Mouse (Mus musculus) left cerebral cortex, postnatal 36 days (tissue): Measurements from ENCODE around the gene Ptprd. TPM values are rescaled to one million over a fixed set of nuclear protein-coding genes. Genes with fewer than 3 reads are reported as not detected.
"Not testable (repeated sequence)": the region's sequence is repeated elsewhere in the genome, so short reads cannot be mapped to it uniquely, and the experiment has no call there.

Experiments used
- DNase-seq, 2 experiments: peaks; one replicate each; pipeline ENCODE4 v3.0.0; 2021 to 2022; ENCODE audit warnings: low spot score in 2 of 2, mixed read lengths in 1 of 2
- intact Hi-C: fragments of 180-260 bp; cut with DNase I; formaldehyde crosslinking; loops from one replicate; pipeline ENCODE4 v1.15.1; 2025
- total RNA-seq, 2 experiments: library from RNA; stranded (reverse); gene quantifications; 2 replicates each; pipeline ENCODE4 v1.2.3; 2021

Ptprd gene
- total RNA-seq, 2 experiments from 2014 or later, result 313 to 350 TPM

DNA sequence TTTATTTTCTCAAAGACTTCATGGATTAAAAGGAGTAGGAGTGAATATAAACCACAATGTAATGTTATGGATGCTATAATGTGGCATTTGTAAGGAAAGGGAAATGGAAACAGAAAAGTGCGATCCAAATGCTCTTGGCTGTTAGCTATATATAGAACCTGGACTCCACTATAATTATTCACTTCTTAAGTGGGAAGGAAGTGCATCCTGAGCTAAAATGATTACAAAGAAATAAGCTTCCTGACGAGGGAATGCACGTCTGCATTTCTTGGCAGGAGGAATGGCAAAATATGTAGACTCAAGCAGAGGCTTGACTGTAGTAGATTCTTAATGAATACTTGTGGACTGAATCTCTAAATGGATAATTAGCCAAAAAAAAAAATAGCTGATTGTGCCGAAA lies 219.1 kb downstream of the Ptprd start:
- DNase-seq, result no peak
- intact Hi-C loops, result no loop called here

DNA sequence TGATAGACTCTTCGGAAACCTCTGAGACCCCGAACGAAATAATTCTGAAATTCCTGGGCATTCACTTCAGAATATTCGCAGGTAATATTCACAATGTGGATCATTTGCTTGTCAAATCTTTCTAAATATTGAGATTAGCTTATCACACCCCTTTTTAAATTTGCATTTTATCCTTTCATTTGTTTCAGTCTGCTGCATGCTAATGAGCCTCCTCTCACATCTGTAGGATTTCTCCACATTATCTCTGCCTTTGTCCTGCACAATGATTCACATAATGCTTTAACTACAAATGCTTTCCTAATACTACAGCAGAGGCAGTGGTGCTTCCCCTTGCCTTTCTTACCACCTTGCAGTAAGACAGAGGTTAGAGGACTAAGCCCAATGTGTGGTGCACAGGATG lies 229.7 kb downstream of the Ptprd start:
- DNase-seq, result no peak
- intact Hi-C loops, result no loop called here

DNA sequence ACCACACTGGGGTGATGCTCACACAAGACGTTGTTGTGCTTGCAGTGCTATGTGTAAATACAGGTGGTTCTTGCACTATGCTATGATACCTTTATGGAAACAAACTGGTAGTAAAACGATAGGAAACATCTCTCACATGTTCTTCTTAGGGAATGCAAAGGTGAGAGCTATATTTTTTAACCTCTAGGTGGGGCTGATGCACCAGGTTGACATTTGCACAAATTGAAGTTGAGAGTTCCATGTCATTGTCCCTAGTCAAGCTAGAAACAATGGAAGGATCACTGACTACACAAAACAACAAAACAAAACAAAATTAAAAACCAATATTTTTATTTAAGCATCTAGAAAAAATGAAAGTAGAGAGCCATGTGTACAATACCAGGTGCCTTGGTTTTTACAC lies 250.1 kb downstream of the Ptprd start:
- intact Hi-C loops, result no loop called here
- DNase-seq, result no peak

DNA sequence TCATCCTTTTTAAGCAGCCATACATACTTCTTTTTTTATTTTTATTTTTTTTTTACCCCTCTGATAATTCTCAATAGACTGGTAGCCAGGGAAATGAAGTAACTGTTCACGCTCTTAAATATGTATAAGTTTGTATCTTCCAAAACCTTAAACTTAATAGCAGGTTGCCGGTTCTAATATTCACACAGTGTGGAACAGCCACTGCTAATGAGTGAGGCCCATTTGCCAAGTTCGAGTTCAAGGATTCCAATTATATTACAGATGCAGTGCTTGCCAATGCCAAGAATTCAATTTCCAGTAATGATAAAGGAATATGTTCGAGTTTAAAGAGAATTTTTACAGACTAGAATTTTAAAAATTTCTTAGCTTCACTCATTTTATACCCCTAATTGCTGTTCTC lies 322.3 kb downstream of the Ptprd start:
- intact Hi-C loops, result no loop called here
- no peak for DNase-seq

DNA sequence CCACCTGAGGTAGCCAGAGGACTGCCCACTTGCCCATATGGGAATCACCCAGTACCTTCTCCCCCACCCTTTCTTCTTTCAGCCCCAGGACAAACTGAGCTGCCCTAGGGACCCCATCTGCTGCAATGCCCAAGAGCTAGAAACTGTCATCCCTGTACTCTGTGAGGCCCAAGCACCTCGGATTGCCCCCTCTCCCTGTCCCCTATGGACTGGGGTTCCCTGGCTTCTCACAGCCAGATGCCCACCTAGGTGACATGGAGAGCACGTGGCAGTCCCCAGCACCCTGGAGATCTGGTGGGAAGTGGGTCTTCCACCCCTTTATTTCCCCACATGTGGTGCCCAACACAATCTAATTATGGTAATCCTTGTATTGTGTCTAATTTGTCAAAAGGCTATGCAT lies 331.5 kb downstream of the Ptprd start:
- no peak for DNase-seq
- intact Hi-C loops, result no loop called here

DNA sequence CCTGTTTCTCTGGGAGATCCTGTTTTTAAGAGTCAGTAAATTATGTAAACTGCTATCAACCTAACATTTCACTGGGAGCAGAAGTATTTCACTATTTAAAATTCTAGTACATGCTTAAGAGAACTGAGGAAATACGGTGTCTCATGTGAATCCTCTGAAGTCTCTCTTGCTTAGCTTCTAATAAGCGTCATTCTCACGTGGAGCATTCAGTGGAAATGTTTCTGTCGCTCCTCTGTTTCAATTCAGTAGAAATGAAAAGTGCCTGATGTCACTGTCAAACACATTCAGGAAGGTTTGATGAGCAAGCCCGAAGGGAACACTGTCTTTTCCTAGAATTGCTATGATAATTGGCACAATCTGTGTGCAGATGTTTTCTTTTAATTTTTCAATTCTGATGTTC lies 350.5 kb downstream of the Ptprd start:
- no peak for DNase-seq
- intact Hi-C loops, result no loop called here

DNA sequence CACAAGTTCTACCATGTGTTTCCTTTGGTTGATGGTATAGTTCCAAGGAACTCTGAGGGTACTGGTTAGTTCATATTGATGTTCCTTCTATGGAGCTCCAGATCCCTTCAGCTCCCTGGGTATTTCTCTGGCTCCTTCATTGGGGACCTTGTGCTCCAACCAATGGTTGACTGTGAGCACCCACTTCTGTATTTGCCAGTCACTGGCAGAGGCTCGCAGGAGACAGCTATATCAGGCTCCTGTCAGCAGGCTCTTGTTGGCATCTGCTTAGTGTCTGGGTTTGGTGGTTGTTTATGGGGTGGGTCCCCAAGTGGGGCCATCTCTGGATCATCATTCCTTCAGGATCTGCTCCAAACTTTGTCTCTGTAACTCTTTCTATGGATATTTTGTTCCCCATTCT lies 414.4 kb downstream of the Ptprd start:
- DNase-seq, intact Hi-C loops: not testable (repeated sequence)

DNA sequence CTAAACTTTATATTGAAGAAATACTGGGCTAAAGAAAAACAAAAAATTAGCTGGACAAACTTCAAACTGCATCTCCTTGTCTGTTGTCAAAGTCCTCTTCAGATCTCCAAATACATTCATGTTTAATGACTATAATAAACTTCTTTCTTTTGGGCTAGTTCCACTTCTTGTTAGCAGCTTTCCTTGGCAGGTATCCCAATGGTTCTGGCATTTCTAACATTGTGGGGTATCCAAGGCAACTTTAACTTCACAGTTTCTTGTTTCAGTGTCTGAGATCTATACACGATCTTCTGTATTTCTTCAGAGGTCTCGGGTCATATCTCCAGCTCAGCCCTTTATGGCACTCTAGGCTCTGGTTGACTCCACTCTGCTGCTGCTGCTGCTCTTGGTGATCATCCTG lies 434.5 kb downstream of the Ptprd start:
- intact Hi-C loops, result no loop called here
- DNase-seq, result no peak

DNA sequence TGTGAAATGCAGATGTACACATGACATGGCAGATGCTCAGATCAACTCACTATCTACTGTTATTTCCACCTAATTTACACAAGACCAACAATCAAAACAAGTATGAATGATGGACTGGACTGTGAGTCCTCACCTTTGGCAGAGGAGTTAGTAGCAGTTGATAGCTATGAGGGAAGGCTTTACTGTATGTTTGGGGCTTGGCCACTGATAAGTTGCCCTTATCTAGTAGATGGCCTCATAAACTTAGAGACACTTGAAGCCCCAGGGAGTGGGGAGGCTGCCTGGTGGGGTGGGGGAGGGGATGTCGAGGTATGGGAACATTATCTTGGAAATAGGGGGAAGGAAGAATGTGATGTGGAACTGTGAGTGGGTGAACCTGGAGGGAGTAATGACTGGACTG lies 448.0 kb downstream of the Ptprd start:
- intact Hi-C loops, result no loop called here
- no peak for DNase-seq

DNA sequence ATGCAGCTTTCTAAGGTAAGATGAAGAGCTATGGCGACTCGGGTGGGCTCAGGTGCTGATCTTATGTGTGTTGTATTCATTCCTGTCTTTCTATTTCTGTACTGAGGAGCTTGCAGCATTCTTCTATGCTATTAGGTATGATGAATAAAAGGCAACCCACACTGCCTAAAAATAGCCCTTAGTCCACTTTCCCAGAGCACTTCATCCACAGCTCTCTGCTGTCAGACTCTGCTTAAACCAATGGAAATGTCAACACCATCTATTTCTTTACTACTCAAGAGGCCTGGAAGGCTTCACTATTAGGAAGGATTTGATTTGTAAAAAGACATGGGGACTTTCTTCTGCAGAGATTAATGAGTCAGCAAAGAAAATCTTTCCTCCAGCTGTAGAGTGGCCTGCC lies 468.4 kb downstream of the Ptprd start:
- intact Hi-C loops, result no loop called here
- DNase-seq, result no peak

DNA sequence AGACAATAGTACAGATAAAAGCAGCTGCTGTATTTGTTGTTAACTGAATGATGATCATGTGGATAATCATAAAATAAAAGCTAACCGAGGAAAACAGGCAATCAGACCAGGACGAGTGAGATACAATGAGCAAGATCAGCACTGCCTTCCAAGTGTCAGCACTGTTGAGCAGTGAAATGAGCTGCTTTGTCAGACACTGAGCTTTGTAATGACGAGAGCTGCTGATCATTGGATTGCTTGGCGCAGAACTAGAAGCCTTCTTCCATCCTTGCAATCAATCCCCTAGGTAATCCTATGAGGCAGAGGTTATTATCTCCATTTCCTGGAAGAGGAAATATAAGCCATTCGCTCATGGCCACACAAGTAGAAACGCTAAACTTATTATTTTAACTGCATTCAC lies 489.9 kb downstream of the Ptprd start:
- DNase-seq, result no peak
- intact Hi-C loops, result no loop called here

DNA sequence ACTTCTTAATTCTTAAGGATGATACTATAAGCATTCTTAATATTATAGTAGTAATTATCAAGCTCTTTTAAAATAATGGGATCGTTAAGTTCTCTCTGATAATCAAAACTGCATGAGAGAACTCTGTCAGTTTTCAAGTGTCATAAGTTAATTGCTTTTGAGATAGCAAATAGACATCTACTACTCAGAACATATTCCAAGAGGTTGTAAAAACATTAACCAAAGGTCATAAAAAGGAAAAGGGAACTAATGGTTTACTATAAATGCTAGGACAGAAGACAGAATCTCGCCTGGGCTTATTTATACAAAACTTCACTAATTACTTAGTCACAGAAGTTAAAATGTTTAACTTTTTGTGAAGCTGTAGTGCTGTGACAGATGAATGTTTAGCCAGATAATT lies 494.0 kb downstream of the Ptprd start:
- intact Hi-C loops, result no loop called here
- no peak for DNase-seq

DNA sequence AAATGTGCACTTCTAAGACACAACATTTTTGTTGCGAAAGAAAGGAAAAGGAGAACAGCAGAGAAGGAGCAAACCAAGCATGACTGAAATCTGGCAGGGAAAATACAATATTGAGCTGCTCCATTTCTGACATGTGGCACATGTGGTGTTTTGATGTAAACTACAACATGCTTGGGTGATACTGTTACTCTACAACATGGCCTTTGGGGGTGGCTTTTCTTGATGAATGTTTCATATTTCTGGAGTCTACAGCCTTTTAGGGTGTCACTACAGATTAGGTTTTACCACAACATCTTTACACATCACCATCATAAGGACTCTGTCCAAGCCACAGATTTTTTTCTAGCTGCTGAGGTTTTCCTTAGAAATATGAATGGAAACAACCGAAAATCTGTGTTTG lies 501.5 kb downstream of the Ptprd start:
- DNase-seq, result no peak
- intact Hi-C loops, result no loop called here

DNA sequence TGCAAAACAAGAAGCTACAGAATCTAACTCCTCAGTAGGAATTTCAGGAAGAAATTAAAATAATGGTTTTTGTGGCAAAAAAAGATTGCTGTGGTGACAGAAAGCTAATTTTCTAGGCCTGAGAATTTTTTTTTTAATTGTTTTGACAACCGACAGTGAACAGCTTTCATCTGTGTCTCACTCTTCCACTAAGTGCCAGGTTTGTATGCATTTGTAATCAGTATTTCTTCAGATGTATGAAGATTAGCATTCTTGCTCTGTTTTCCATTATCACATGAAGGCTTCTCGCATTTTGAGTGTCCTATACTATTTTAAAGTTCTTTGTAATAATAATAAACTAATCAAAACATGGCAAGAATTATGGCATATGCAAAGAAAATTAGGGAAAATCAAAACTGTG lies 513.5 kb downstream of the Ptprd start:
- no peak for DNase-seq
- intact Hi-C loops, result no loop called here

DNA sequence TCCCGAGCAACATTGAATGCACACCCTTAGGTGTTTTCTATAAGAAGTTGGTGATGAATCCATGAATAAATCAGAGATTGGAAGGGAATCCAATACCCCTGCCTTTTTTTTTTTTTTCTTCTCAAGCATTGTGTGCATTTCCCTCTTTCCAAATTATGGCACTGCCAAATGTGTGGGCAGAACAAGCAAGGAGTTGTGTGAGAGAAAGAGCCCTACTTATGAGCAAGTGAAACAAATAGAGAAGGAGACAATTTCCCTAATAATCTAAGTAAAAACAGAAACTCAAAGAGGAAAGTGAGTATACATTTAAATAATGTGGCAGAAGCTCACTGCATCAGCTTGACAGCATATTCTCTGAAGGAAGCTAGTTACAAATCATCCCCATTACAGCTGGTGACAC lies 536.0 kb downstream of the Ptprd start:
- DNase-seq, result no peak
- intact Hi-C loops, result no loop called here

DNA sequence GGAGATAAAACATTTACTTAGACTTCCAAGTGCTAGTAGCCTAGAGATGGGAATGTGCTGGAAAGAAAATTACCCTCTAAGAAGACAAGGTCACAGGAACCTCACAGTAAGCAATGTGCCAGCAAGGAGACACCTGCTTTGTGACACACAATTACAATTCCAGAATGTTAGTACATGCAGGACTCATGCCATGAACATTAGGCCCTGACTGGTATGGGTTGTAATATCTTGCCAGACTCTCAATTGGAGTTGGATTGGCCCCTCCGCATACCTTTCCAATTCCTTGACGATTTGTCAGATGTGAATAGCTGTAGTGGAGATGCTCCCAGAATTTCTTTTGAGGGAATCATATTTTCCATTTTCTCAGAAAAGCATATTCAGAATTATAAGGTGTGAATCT lies 547.0 kb downstream of the Ptprd start:
- no peak for DNase-seq
- intact Hi-C loops, result no loop called here

DNA sequence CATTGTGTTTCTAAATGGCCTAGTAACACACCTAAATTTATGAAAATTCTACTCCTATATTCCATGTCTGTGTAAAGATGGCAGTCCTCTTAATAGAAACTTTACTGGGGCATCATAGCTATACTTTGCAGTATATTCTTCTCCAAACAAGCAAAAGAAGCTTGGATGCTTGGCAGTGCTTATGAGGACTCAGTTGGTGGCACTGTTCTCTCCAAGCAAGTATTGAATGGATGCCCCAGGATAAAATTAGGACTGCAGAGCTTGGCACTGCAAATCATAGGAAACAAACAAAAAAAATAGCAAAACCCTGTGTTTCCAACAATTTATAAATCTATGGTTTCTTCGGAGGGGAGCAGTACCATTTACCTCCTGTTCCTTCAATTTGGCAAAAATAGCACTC lies 549.5 kb downstream of the Ptprd start:
- DNase-seq, result no peak
- intact Hi-C loops, result no loop called here

DNA sequence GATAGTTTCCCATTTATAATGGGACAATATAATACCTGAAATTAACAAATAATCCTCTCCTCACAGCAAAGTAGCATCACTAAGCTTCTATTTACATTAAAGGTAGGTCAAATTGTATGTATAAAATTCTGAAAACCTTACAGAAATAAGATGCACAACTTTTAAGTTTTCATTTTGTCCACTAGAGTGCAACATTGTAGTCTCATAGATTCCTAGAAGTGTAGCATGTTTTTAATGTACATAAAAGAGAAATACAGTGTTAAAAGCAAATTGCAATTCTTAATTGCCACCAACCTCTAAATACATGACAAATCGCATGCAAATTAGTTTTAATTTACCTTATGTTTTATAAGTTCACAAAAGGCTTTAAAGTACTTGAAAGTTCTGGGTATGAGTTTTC lies 556.1 kb downstream of the Ptprd start:
- intact Hi-C loops, result no loop called here
- DNase-seq, result no peak

DNA sequence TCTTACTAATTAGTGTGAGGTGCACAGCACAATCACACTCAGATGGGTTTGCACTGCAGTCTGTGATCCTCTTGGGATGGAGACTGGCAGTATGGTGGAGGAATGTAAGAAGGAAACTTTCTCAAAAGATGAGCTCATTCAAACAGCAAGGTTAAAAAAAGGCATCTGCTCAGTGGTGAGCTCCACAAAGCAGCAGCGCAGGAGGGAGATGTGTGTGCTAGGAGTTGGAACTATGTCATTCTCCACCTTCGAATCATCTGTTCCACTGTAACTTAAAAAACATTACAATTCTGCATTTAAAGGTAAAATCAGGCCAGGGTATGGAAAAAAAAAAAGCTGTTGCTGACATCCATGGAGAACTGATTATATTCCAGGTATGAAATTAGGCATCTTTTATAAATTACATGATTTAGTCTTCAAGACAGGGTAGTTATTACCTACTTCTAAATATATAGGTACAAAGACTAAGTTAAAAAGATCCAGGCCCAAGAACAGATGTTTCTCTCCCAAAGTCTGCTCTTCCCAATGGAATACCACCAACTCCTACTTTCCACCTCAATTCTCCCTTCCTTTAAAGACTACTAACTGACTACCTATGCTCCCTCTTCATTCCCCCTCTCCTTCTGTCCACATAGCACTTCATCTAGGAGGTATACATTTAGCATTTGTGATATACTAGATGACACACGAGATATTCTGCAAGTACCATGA lies 562.0 kb downstream of the Ptprd start:
- intact Hi-C loops, result loop anchor here (2.0 to 5.0 kb wide), 2 partner anchors 561 to 1403 kb away; partner anchors contain the start of gene Ptprd
- DNase-seq, result peak; percentile 36 to 39

DNA sequence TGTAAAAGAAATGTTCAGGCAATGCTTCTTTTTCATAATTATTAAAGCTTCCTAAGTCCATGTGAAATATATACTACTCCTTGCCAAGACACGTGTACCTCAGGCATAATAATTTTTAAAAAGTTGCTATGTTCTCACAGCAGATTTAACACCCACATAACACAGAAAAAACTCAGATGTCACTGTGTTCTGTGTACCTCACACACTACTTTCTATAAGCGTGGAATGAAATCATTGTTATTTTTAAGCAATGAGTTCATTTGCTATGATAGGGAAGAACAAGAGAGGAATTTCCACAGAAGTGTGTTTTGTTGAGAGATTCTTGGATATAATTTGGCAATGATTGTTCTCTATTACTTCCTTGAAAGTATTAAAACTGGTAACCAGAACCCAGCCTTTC lies 562.9 kb downstream of the Ptprd start:
- DNase-seq, result no peak
- intact Hi-C loops, result loop anchor here (2.0 kb wide), 1 partner anchor 562 kb away; the partner anchor contains the start of gene Ptprd

DNA sequence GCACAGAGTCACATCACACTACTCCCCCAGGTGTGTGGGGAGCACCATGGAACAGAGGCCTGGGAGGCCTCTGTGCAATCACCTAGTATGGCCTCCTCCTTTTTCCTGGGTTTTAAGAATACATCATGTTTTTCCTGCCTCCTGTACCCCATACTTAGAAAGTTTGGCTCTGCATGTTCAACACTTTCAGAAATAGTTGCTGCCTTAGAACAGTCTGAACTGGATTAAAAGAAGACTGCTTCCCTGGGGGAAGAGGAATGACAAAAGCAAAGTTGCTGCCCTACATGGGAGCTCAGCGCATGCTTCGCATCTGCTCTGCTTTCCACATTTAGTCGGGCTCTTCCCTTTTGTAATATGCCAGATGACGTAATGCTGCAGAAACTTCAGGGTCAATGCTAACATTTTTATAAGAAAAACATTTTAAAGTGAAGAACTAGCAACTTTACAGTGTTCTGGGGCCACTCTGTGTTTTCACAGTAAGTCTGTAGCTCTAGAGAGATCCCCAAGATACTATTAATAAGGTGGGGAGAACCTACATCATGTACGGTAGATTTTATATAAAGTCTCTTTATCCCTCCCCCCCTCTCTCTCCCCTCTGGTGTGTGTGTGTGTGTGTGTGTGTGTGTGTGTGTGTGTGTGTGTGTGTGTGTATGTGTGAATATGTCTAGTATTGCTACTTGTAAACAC lies 564.2 kb downstream of the Ptprd start:
- intact Hi-C loops, result loop anchor here (2.0 kb wide), 1 partner anchor 563 kb away; the partner anchor contains the start of gene Ptprd
- peak; percentile 47 to 68 for DNase-seq
